Mouse (Mus musculus): ENCODE data around the gene Phactr1. TPM values are rescaled to one million over a fixed set of nuclear protein-coding genes. Genes with fewer than 3 reads are reported as not detected.

The Phactr1 gene
- polyA plus RNA-seq, 1 experiment from 2014 or later: 6.4 TPM

- no peaks in the 10 kb centered on the region for H3K4me1 ChIP-seq
- H3K9ac ChIP-seq: no peak overlapping the region
- H3K9me3 ChIP-seq: no peaks in the 10 kb centered on the region
- ATAC-seq (ENCODE audit: insufficient number of reproducible peaks, low FRiP score, low TSS enrichment, low read depth): no peak
- H3K36me3 ChIP-seq: no peaks in the 10 kb centered on the region
- WGBS: 85% methylated on average over 8 of the region's 8 CpGs
- no peak overlapping the region for H3K27ac ChIP-seq
- H3K4me3 ChIP-seq: no peak overlapping the region
- no peaks in the 10 kb centered on the region for H3K27me3 ChIP-seq
- no peak overlapping the region for H3K4me2 ChIP-seq
Measured at GRCm38 (mm10) chr13:43068716-43069265, 388.4 kb downstream of the Phactr1 start.

GRCm38 (mm10) chr13:43070496-43070895, 390.1 kb downstream of the Phactr1 start:
- WGBS: 87% methylated on average over 4 of the region's 4 CpGs
- no peaks in the 10 kb centered on the region for H3K36me3 ChIP-seq
- H3K9me3 ChIP-seq: no peaks in the 10 kb centered on the region
- H3K9ac ChIP-seq: no peak overlapping the region
- no peak overlapping the region for H3K4me2 ChIP-seq
- no peaks in the 10 kb centered on the region for H3K4me1 ChIP-seq
- no peak overlapping the region for H3K4me3 ChIP-seq
- H3K27me3 ChIP-seq: no peaks in the 10 kb centered on the region
- no peak overlapping the region for H3K27ac ChIP-seq
- no peak for ATAC-seq (ENCODE audit: insufficient number of reproducible peaks, low FRiP score, low TSS enrichment, low read depth)

- no peak overlapping the region for H3K4me3 ChIP-seq
- H3K4me1 ChIP-seq: no peaks in the 10 kb centered on the region
- no peaks in the 10 kb centered on the region for H3K9me3 ChIP-seq
- no peak overlapping the region for H3K27ac ChIP-seq
- no peak overlapping the region for H3K4me2 ChIP-seq
- WGBS: 90% methylated on average over 2 of the region's 2 CpGs
- no peaks in the 10 kb centered on the region for H3K27me3 ChIP-seq
- ATAC-seq (ENCODE audit: insufficient number of reproducible peaks, low FRiP score, low TSS enrichment, low read depth): no peak
- no peaks in the 10 kb centered on the region for H3K36me3 ChIP-seq
- H3K9ac ChIP-seq: no peak overlapping the region
Measured at GRCm38 (mm10) chr13:43070971-43071370, 390.5 kb downstream of the Phactr1 start.

- Histone ChIP-seq H3K4me1 (no peaks in the 10 kb centered on the region), H3K27me3 (no peaks in the 10 kb centered on the region), H3K27ac (no peak overlapping the region), H3K9ac (no peak overlapping the region), H3K9me3 (no peaks in the 10 kb centered on the region), H3K4me2 (no peak overlapping the region), H3K36me3 (no peaks in the 10 kb centered on the region), H3K4me3 (no peak overlapping the region)
- no peak for ATAC-seq (ENCODE audit: insufficient number of reproducible peaks, low FRiP score, low TSS enrichment, low read depth)
- 67% methylated on average over 6 of the region's 6 CpGs for WGBS
Measured at GRCm38 (mm10) chr13:43075456-43075855, 395.0 kb downstream of the Phactr1 start.

GRCm38 (mm10) chr13:43077485-43077884, 397.1 kb downstream of the Phactr1 start:
- ATAC-seq (ENCODE audit: insufficient number of reproducible peaks, low FRiP score, low TSS enrichment, low read depth): no peak
- H3K4me1 ChIP-seq: no peaks in the 10 kb centered on the region
- H3K4me3 ChIP-seq: no peak overlapping the region
- H3K9me3 ChIP-seq: no peaks in the 10 kb centered on the region
- WGBS: 89% methylated on average over 9 of the region's 9 CpGs
- no peak overlapping the region for H3K27ac ChIP-seq
- H3K36me3 ChIP-seq: no peaks in the 10 kb centered on the region
- H3K27me3 ChIP-seq: no peaks in the 10 kb centered on the region
- no peak overlapping the region for H3K4me2 ChIP-seq
- H3K9ac ChIP-seq: no peak overlapping the region

- H3K27ac ChIP-seq: no peak overlapping the region
- H3K4me2 ChIP-seq: no peak overlapping the region
- no peaks in the 10 kb centered on the region for H3K4me1 ChIP-seq
- WGBS: 75% methylated on average over 7 of the region's 7 CpGs
- no peaks in the 10 kb centered on the region for H3K36me3 ChIP-seq
- H3K9me3 ChIP-seq: no peaks in the 10 kb centered on the region
- no peak for ATAC-seq (ENCODE audit: insufficient number of reproducible peaks, low FRiP score, low TSS enrichment, low read depth)
- H3K27me3 ChIP-seq: no peaks in the 10 kb centered on the region
- no peak overlapping the region for H3K4me3 ChIP-seq
- H3K9ac ChIP-seq: no peak overlapping the region
Measured at GRCm38 (mm10) chr13:43085226-43085625, 404.8 kb downstream of the Phactr1 start.

GRCm38 (mm10) chr13:43094365-43094764, 413.9 kb downstream of the Phactr1 start:
- ATAC-seq (ENCODE audit: insufficient number of reproducible peaks, low FRiP score, low TSS enrichment, low read depth): no peak
- Histone ChIP-seq H3K9ac (no peak overlapping the region), H3K4me1 (no peaks in the 10 kb centered on the region), H3K4me2 (no peak overlapping the region), H3K27me3 (no peaks in the 10 kb centered on the region), H3K36me3 (no peaks in the 10 kb centered on the region), H3K27ac (no peak overlapping the region), H3K4me3 (no peak overlapping the region), H3K9me3 (no peaks in the 10 kb centered on the region)
- WGBS: 51% methylated on average over 7 of the region's 7 CpGs

- Histone ChIP-seq H3K4me2 (no peak overlapping the region), H3K27me3 (no peaks in the 10 kb centered on the region), H3K27ac (no peak overlapping the region), H3K9ac (no peak overlapping the region), H3K9me3 (no peaks in the 10 kb centered on the region), H3K4me3 (no peak overlapping the region), H3K4me1 (no peaks in the 10 kb centered on the region), H3K36me3 (no peaks in the 10 kb centered on the region)
- 54% methylated on average over 7 of the region's 7 CpGs for WGBS
- no peak for ATAC-seq (ENCODE audit: insufficient number of reproducible peaks, low FRiP score, low TSS enrichment, low read depth)
Measured at GRCm38 (mm10) chr13:43102943-43103342, 422.5 kb downstream of the Phactr1 start.

- no peak for ATAC-seq (ENCODE audit: insufficient number of reproducible peaks, low FRiP score, low TSS enrichment, low read depth)
- no peak overlapping the region for H3K4me3 ChIP-seq
- H3K4me2 ChIP-seq: no peak overlapping the region
- H3K27ac ChIP-seq: no peak overlapping the region
- H3K27me3 ChIP-seq: no peaks in the 10 kb centered on the region
- no peaks in the 10 kb centered on the region for H3K36me3 ChIP-seq
- H3K9me3 ChIP-seq: no peaks in the 10 kb centered on the region
- no peaks in the 10 kb centered on the region for H3K4me1 ChIP-seq
- H3K9ac ChIP-seq: no peak overlapping the region
- WGBS: 95% methylated on average over 9 of the region's 9 CpGs
Measured at GRCm38 (mm10) chr13:43104496-43104895, 424.1 kb downstream of the Phactr1 start.

GRCm38 (mm10) chr13:43112280-43112679, 431.9 kb downstream of the Phactr1 start:
- H3K4me3 ChIP-seq: no peak overlapping the region
- 61% methylated on average over 7 of the region's 7 CpGs for WGBS
- no peaks in the 10 kb centered on the region for H3K36me3 ChIP-seq
- no peaks in the 10 kb centered on the region for H3K4me1 ChIP-seq
- H3K27ac ChIP-seq: no peak overlapping the region
- no peaks in the 10 kb centered on the region for H3K27me3 ChIP-seq
- ATAC-seq (ENCODE audit: insufficient number of reproducible peaks, low FRiP score, low TSS enrichment, low read depth): no peak
- H3K9ac ChIP-seq: no peak overlapping the region
- no peaks in the 10 kb centered on the region for H3K9me3 ChIP-seq
- no peak overlapping the region for H3K4me2 ChIP-seq

- Histone ChIP-seq H3K27ac (no peak overlapping the region), H3K4me3 (no peak overlapping the region), H3K9ac (no peak overlapping the region), H3K4me2 (no peak overlapping the region), H3K9me3 (no peaks in the 10 kb centered on the region), H3K36me3 (no peaks in the 10 kb centered on the region), H3K4me1 (no peaks in the 10 kb centered on the region), H3K27me3 (no peaks in the 10 kb centered on the region)
- WGBS: 65% methylated on average over 3 of the region's 3 CpGs
- no peak for ATAC-seq (ENCODE audit: insufficient number of reproducible peaks, low FRiP score, low TSS enrichment, low read depth)
Measured at GRCm38 (mm10) chr13:43112707-43113106, 432.3 kb downstream of the Phactr1 start.

GRCm38 (mm10) chr13:43113141-43113540, 432.7 kb downstream of the Phactr1 start:
- Histone ChIP-seq H3K27me3 (no peaks in the 10 kb centered on the region), H3K9ac (no peak overlapping the region), H3K4me2 (no peak overlapping the region), H3K27ac (no peak overlapping the region), H3K9me3 (no peaks in the 10 kb centered on the region), H3K36me3 (no peaks in the 10 kb centered on the region), H3K4me1 (no peaks in the 10 kb centered on the region), H3K4me3 (no peak overlapping the region)
- 86% methylated on average over 3 of the region's 3 CpGs for WGBS
- ATAC-seq (ENCODE audit: insufficient number of reproducible peaks, low FRiP score, low TSS enrichment, low read depth): no peak
